Mouse (Mus musculus): ENCODE results near the gene Trub1. TPM values are rescaled to one million over a fixed set of nuclear protein-coding genes. Genes with fewer than 3 reads are reported as not detected.

Gene Trub1
- polyA plus RNA-seq, 1 experiment, result 2.2 TPM

- H3K4me3 ChIP-seq (replicated peaks), result peak overlapping the region; percentile 64
- H3K27me3 ChIP-seq (replicated peaks), result peaks cover 11% of the 10 kb centered on the region
Observed at GRCm38 (mm10) chr19:57417800-57418580, 34.7 kb upstream of the Trub1 start.

GRCm38 (mm10) chr19:57423402-57423801, 29.3 kb upstream of the Trub1 start:
- H3K27me3 ChIP-seq (replicated peaks), result peaks cover 14% of the 10 kb centered on the region

More at GRCm38 (mm10) chr19:57417800-57418580, 34.7 kb upstream of the Trub1 start:
- Histone ChIP-seq H3K36me3 (replicated peaks; ENCODE audit: low read length) (no peaks in the 10 kb centered on the region), H3K9me3 (no peaks in the 10 kb centered on the region), H3K4me1 (peaks cover 32% of the 10 kb centered on the region)
- TF ChIP-seq GATA1 (IDR thresholded peaks at IDR 0.05; ENCODE audit: borderline replicate concordance, low read length) (no peak), FLI1 (IDR thresholded peaks at IDR 0.05; ENCODE audit: low read length) (no peak)

GRCm38 (mm10) chr19:57425296-57425695, 27.4 kb upstream of the Trub1 start:
- Histone ChIP-seq H3K4me1 (peaks cover 7% of the 10 kb centered on the region), H3K27me3 (replicated peaks) (peaks cover 23% of the 10 kb centered on the region), H3K9me3 (0 out of 2 replicates have a peak, but pooled peaks cover 4% of the 10 kb centered on the region), H3K4me3 (replicated peaks) (no peak overlapping the region), H3K36me3 (replicated peaks; ENCODE audit: low read length) (no peaks in the 10 kb centered on the region)
- TF ChIP-seq FLI1 (IDR thresholded peaks at IDR 0.05; ENCODE audit: low read length) (no peak), GATA1 (IDR thresholded peaks at IDR 0.05; ENCODE audit: borderline replicate concordance, low read length) (no peak)

More at GRCm38 (mm10) chr19:57423402-57423801, 29.3 kb upstream of the Trub1 start:
- H3K36me3 ChIP-seq (replicated peaks; ENCODE audit: low read length), result no peaks in the 10 kb centered on the region
- no peak for TF ChIP-seq FLI1 (IDR thresholded peaks at IDR 0.05; ENCODE audit: low read length)
- TF ChIP-seq GATA1 (IDR thresholded peaks at IDR 0.05; ENCODE audit: borderline replicate concordance, low read length), result no peak
- H3K4me1 ChIP-seq, result peaks cover 10% of the 10 kb centered on the region
- 0 out of 2 replicates have a peak, but pooled peaks cover 4% of the 10 kb centered on the region for H3K9me3 ChIP-seq
- H3K4me3 ChIP-seq (replicated peaks), result no peak overlapping the region

GRCm38 (mm10) chr19:57426841-57427240, 25.9 kb upstream of the Trub1 start:
- H3K27me3 ChIP-seq (replicated peaks), result peaks cover 28% of the 10 kb centered on the region
- no peak overlapping the region for H3K4me3 ChIP-seq (replicated peaks)
- TF ChIP-seq FLI1 (IDR thresholded peaks at IDR 0.05; ENCODE audit: low read length) (no peak), GATA1 (IDR thresholded peaks at IDR 0.05; ENCODE audit: borderline replicate concordance, low read length) (no peak)
- H3K36me3 ChIP-seq (replicated peaks; ENCODE audit: low read length), result no peaks in the 10 kb centered on the region
- H3K4me1 ChIP-seq, result no peaks in the 10 kb centered on the region
- H3K9me3 ChIP-seq, result 0 out of 2 replicates have a peak, but pooled peaks cover 4% of the 10 kb centered on the region

- no peak for TF ChIP-seq FLI1 (IDR thresholded peaks at IDR 0.05; ENCODE audit: low read length)
- no peak for TF ChIP-seq GATA1 (IDR thresholded peaks at IDR 0.05; ENCODE audit: borderline replicate concordance, low read length)
- no peaks in the 10 kb centered on the region for H3K4me1 ChIP-seq
Observed at GRCm38 (mm10) chr19:57427756-57428438, 24.8 kb upstream of the Trub1 start.

GRCm38 (mm10) chr19:57428641-57429040, 24.1 kb upstream of the Trub1 start:
- Histone ChIP-seq H3K36me3 (replicated peaks; ENCODE audit: low read length) (no peaks in the 10 kb centered on the region), H3K9me3 (0 out of 2 replicates have a peak, but pooled peaks cover 4% of the 10 kb centered on the region), H3K27me3 (replicated peaks) (peaks cover 29% of the 10 kb centered on the region), H3K4me3 (replicated peaks) (no peak overlapping the region), H3K4me1 (no peaks in the 10 kb centered on the region)
- TF ChIP-seq GATA1 (IDR thresholded peaks at IDR 0.05; ENCODE audit: borderline replicate concordance, low read length) (no peak), FLI1 (IDR thresholded peaks at IDR 0.05; ENCODE audit: low read length) (no peak)

More at GRCm38 (mm10) chr19:57427756-57428438, 24.8 kb upstream of the Trub1 start:
- H3K4me3 ChIP-seq (replicated peaks), result no peak overlapping the region
- peaks cover 30% of the 10 kb centered on the region for H3K27me3 ChIP-seq (replicated peaks)
- H3K9me3 ChIP-seq, result 0 out of 2 replicates have a peak, but pooled peaks cover 4% of the 10 kb centered on the region
- H3K36me3 ChIP-seq (replicated peaks; ENCODE audit: low read length), result no peaks in the 10 kb centered on the region

GRCm38 (mm10) chr19:57429926-57430325, 22.8 kb upstream of the Trub1 start:
- no peak overlapping the region for H3K4me3 ChIP-seq (replicated peaks)
- 0 out of 2 replicates have a peak, but pooled peaks cover 4% of the 10 kb centered on the region for H3K9me3 ChIP-seq
- TF ChIP-seq GATA1 (IDR thresholded peaks at IDR 0.05; ENCODE audit: borderline replicate concordance, low read length) (no peak), FLI1 (IDR thresholded peaks at IDR 0.05; ENCODE audit: low read length) (no peak)
- H3K36me3 ChIP-seq (replicated peaks; ENCODE audit: low read length), result no peaks in the 10 kb centered on the region
- peaks cover 34% of the 10 kb centered on the region for H3K27me3 ChIP-seq (replicated peaks)
- no peaks in the 10 kb centered on the region for H3K4me1 ChIP-seq

- TF ChIP-seq GATA1 (IDR thresholded peaks at IDR 0.05; ENCODE audit: borderline replicate concordance, low read length), result no peak
- TF ChIP-seq FLI1 (IDR thresholded peaks at IDR 0.05; ENCODE audit: low read length), result no peak
- Histone ChIP-seq H3K4me1 (no peaks in the 10 kb centered on the region), H3K9me3 (no peaks in the 10 kb centered on the region), H3K4me3 (replicated peaks) (no peak overlapping the region), H3K27me3 (replicated peaks) (peaks cover 36% of the 10 kb centered on the region), H3K36me3 (replicated peaks; ENCODE audit: low read length) (no peaks in the 10 kb centered on the region)
Observed at GRCm38 (mm10) chr19:57431476-57431875, 21.2 kb upstream of the Trub1 start.

- TF ChIP-seq GATA1 (IDR thresholded peaks at IDR 0.05; ENCODE audit: borderline replicate concordance, low read length) (no peak), FLI1 (IDR thresholded peaks at IDR 0.05; ENCODE audit: low read length) (no peak)
- Histone ChIP-seq H3K27me3 (replicated peaks) (peaks cover 22% of the 10 kb centered on the region), H3K36me3 (replicated peaks; ENCODE audit: low read length) (no peaks in the 10 kb centered on the region), H3K4me3 (replicated peaks) (no peak overlapping the region), H3K9me3 (no peaks in the 10 kb centered on the region), H3K4me1 (peaks cover 2% of the 10 kb centered on the region; the same call in 1 of the 2 replicates)
Observed at GRCm38 (mm10) chr19:57434024-57434423, 18.7 kb upstream of the Trub1 start.

All from megakaryocyte, embryonic 14.5 days (primary cell).